Mouse (Mus musculus) heart, postnatal 36 days (tissue): ENCODE results near the gene Dnah3. TPM values are rescaled to one million over a fixed set of nuclear protein-coding genes. Genes with fewer than 3 reads are reported as not detected.

ENCODE experiments used
- DNase-seq, 2 experiments: peaks; one replicate each; pipeline ENCODE4 v3.0.0; 2021 to 2022
- intact Hi-C: fragments of 180-260 bp; cut with DNase I; formaldehyde crosslinking; loops from one replicate; pipeline ENCODE4 v1.15.1; 2025
- total RNA-seq, 2 experiments: library from RNA; stranded (reverse); gene quantifications; 2 replicates each; pipeline ENCODE4 v1.2.3; 2021

Gene Dnah3
- total RNA-seq, 2 experiments from 2014 or later, result not detected

DNA sequence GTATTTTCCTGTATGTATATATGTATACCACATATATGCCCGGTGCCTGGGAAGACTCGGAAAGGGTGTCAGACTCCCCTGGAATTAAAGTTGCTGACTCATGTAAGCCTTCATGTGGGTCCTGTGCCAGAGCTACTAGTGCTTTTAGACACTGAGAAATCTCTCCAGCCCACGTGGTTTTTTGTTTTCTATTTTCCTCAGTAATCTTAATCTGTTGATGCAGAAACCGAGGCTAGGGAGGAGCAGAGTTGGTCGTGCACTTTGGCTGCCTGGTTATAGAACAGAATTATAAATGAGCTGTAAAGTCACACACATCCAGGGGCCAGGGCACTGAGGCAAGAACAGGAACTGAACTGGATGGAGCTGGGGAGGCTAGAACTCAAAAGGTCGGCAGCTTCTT lies 135.1 kb downstream of the Dnah3 start:
- DNase-seq, result peak in 1 of 2 experiments; percentile 28
- intact Hi-C loops, result no loop called here

DNA sequence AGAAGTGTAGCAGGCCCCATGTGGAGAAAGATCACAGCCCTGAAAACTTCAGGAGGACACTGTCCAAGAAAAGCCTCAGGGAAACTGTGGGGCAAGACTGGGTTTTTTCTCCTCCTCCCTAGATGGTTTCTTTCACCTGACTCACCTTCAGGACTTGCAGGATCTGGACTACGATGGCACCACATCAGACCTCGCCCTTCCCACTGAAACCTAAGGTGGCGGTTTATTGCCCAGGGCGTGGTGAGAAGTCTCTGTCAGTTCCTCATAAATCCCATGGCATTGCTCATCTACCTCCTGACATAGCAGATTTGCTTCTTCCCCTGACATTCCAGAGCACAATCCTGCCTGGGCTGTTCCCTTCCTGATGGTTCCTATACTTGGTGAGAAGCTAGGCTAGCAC lies 135.6 kb downstream of the Dnah3 start:
- DNase-seq, result no peak
- intact Hi-C loops, result no loop called here

DNA sequence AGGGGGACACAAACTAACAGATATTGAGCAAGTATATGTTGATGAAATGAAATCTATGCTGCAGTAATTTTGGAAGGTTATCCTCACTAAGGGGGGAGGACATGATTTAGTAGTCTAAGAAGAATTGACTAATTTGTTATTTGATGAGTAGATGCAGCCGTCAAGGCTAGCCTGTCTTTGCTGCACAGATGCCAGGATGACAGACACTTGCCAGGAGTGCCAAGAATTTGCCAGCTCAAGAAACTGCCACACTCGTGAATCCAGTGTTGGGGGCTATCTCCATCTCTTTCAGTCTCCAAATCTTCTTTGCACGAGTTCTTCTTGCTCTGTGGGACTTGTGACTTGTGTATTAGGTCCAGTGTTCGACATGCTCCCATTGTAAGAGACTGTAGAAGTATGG lies 136.0 kb downstream of the Dnah3 start:
- DNase-seq, result no peak
- intact Hi-C loops, result no loop called here

DNA sequence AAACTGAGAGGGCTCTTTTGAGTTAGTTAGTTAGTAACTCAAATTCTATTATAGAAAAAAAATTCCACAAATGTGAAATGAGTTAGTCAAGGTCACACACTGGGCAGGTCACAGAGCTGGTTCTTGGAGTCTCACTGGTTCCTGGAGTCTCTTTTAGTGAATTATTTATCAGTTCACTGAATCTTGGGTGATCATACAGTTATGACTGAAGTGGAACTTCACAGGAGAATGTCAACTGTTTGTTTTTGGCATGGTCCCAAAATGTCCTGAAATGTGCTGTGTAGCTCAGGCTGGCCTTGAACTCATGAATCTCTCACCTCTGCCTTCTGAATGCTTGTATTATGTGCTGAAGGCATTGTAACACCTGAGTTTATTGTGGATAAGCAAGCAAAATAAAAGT lies 137.7 kb downstream of the Dnah3 start:
- intact Hi-C loops, result no loop called here
- no peak for DNase-seq

DNA sequence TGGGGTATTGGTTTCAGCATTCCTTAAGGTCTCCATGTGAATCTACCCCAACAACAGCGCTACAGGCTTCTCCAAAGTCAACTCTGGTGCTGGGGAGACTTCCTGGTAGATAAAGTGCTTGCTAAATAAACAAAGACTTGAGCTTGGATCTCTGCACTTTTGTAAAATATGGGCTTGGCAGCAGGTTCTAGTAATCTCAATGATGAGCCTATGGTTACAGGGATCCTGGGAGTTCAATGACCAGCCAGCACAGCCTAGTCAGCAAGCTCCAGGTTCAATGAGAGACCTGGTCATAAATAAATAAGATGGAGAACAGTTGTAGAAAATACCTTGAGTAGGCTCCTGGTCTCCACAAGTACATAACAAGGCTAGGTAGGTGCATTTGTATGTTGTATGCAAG lies 141.0 kb downstream of the Dnah3 start:
- DNase-seq, result no peak
- intact Hi-C loops, result no loop called here

- intact Hi-C loops, result no loop called here
- DNase-seq, result peak; percentile 54 to 64
Measured at GRCm38 (mm10) chr7:119941569-119941968, 153.5 kb downstream of the Dnah3 start.

DNA sequence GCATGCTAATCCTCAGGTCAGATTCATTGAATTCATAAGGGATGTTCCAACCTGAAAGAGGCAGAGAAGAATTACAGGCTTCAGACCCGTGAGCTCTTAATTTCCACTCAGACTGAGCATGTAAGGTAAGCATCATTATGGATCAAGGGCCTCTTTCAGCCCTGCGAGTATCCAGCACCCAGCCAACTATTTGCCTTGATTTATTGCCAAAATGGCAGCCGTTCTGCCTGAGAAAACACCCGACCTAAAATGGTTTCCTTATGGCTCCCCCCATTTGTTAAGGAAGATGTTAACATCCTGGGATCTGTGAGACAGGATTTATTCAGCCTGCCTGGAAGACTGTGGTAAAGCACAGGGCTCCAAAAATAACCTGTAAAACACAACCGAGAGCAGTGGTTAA lies 158.0 kb downstream of the Dnah3 start:
- intact Hi-C loops, result no loop called here
- no peak for DNase-seq

GRCm38 (mm10) chr7:119936321-119936720 lies 158.8 kb downstream of the Dnah3 start:
- no peak for DNase-seq
- intact Hi-C loops, result no loop called here

- intact Hi-C loops, result no loop called here
- DNase-seq, result no peak
Measured at GRCm38 (mm10) chr7:119928783-119929440, 166.2 kb downstream of the Dnah3 start.

- intact Hi-C loops, result no loop called here
Measured at GRCm38 (mm10) chr7:119921054-119921453, 174.0 kb downstream of the Dnah3 start.

GRCm38 (mm10) chr7:119920457-119920856 lies 174.6 kb downstream of the Dnah3 start:
- DNase-seq, result no peak
- intact Hi-C loops, result no loop called here

More at GRCm38 (mm10) chr7:119921054-119921453, 174.0 kb downstream of the Dnah3 start:
- DNase-seq, result no peak

DNA sequence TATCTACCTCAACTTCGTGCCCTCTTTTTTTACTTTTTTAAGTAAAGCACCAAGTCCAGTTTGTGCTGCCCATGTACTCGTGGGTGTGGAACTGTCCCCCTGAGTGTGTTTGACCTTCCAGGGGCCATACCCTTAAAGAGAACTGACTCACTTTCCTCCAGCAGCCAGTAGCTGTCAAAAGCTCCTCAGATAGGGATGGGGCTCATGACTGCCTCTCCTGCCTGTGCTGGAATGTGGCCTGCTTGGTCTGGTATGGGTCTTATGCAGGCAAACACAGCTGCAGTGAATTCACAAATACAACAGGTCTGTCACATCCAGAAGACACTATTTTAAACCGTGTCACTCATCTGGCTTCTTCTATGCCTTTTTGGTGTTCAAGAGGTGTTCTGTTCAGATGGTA lies 183.4 kb downstream of the Dnah3 start:
- no peak for DNase-seq

GRCm38 (mm10) chr7:119906523-119907215 lies 188.4 kb downstream of the Dnah3 start:
- no peak for DNase-seq
- intact Hi-C loops, result no loop called here

More for the DNA sequence above, 183.4 kb downstream of the Dnah3 start:
- intact Hi-C loops, result no loop called here

GRCm38 (mm10) chr7:119899386-119900057 lies 195.6 kb downstream of the Dnah3 start:
- no peak for DNase-seq
- intact Hi-C loops, result loop anchor here (5.0 kb wide), 1 partner anchor 107 kb away; the partner anchor contains the start of genes Eri2 and Rexo5

DNA sequence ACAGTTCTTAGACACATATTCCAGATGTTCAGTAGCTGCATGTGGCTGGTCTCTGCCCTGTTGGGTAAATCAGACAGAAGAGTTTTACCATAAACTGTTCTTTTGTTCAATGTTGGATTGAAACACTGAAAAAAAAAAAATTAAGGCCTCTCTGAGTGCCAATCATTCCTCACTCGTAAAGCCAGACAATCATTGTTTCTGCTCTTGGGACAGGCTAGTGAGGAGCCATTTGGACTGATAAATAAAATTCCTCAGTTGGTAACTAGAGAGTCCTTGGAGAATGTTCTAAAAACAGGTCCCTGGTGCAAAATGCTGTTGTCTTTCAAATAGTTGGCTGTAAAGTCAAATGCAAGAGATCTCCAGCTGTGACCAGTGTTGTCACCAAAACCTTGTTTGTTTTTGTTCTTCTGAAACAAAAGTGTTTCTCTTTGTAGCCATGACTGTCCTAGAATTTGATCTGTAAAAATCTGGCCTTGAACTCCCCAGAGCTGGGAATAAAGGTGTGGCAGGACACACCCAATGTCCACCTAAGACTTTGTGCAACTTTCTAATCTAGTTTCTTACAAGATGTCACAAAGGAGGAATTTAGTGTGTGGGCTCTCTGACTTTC lies 196.7 kb downstream of the Dnah3 start:
- intact Hi-C loops, result loop anchor here (5.0 kb wide), 1 partner anchor 106 kb away; the partner anchor contains the start of genes Eri2 and Rexo5
- no peak for DNase-seq

DNA sequence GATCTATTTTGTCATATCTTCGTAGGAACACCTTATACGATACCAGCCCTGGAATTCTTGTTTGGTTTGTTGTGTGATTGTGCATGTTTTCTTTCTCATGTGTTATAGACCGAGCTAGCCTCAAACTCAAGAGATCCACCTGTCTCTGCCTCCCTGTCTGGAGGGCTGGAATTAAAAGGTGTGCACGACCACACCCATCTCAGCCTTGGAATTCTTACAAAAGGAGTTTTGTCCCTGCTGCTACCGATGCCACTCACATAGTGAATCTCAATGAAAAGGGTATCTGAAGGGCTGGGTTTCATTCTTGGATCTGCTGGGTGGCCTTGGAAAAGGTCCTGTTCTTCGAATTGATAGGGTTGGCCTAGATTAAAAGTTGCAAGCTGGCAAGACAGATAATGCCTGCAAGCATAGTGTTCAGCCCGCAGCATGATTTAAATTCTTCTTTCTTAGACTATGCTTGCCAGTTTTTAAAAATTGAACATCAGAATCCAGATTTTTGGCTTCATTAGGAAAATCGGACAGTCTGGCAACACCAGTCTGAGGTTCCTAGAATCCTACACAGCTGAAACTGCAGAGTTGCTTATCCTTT lies 197.5 kb downstream of the Dnah3 start:
- intact Hi-C loops, result loop anchor here (5.0 kb wide), 1 partner anchor 105 kb away; the partner anchor contains the start of genes Eri2 and Rexo5
- DNase-seq, result no peak

DNA sequence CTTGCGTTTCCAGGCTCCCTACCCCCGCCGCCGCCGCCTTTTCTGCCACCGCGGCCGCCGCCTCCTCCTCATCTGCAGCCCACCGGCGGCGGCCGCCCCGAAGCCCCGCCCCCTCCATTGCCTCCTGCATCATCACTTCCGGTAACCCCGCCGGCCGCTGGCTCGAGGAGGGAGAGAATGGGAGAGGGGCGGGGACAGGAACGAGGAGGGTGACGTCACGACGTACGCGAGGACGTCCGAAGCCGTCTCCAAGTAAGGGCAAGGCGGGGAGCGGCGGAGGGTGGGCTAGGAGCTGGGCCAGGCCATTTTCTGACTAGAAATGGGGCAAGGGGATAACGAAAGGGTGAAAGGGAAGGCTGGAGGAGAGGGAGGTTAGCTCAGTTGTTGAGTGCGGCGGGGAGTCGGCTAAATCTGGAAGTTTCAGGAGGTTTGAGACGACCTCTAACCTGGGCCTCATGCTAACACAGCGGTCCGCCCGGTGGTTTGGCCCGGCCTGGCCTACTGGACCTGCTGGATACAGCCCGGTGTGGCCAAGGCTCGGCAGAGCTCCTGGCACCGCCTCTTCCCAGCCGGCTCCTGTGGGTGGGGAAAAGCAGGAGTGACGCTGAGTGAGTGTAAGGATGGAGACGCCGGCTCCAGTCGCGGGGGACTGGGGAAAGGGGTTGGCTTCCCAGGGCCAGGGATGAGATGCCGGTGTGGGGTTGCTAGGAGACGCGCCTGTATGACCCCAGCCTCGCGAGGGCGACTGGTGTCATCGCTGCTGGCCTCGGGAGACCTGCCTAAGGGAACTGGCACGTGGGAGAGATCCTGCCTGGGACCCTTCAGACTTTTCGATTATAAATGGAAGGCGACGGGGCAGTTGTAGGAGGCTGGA lies 199.2 kb downstream of the Dnah3 start, which contains the start of the genes Lyrm1 and Dcun1d3:
Gene Lyrm1 (plus strand): TSS at position 223 of the 874 bp plus-strand sequence.
Gene Dcun1d3 (minus strand): TSS at position 660 of the 874 bp plus-strand sequence.
- intact Hi-C loops, result loop anchor here (5.0 kb wide), 1 partner anchor 104 kb away; the partner anchor contains the start of genes Eri2 and Rexo5
- peak; percentile 95 to 96 for DNase-seq

DNA sequence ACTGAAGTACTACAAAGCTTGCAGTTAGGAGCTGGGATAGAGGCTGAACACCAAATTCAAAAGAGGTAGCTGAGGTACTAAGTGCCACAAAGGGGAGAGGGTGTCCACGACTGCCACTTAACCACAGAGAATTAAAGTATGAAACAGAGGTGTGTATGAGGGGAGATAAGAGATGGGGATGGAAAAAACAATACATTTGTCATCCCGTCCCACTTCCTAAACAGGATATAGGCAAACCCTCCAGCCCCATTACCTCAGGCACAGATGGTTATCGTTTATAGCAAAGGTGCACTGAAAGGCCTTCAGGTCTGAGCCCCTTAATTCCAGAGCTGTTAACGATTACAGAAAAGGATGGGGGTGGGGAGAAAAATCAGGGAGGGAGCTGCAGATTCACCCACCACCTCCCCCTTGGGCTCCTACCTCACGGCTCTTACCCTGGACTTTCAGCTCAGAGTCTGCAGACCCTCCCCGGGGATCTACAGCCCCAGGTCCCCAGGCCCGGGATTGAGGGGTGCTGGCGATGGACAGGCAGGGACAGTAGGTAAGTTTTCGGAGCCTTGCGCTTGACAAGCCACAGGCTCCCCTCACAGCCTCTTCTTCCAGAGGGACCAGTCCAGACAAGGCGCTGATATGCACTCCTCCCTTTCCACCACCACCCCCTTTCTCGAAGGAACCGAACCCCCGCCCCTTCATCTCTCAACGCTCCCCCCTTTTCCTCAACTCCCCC lies 200.1 kb downstream of the Dnah3 start:
- intact Hi-C loops, result loop anchor here (5.0 kb wide), 2 partner anchors 103 to 173 kb away; partner anchors contain the start of genes Eri2, Rexo5 and Thumpd1
- no peak for DNase-seq
